Mouse (Mus musculus) liver, embryonic 16.5 days (tissue): ENCODE measurements around the gene Adk. TPM values are rescaled to one million over a fixed set of nuclear protein-coding genes. Genes with fewer than 3 reads are reported as not detected.
A peak's percentile ranks its signal among the peaks of the same experiment; 100 is the strongest.

Source experiments
- ATAC-seq: fragments of 200-750 bp; cut with Nextera tagmentation; 2 replicates; pipeline ENCODE4 v1.8.0; 2017; ENCODE audit warnings: low read depth, mild to moderate bottlenecking, moderate number of reproducible peaks, moderate library complexity
- H3K27ac ChIP-seq: fragments of 300-500 bp; sonication (generic); 2 replicates; pipeline ENCODE4 v1.5.1; 2014; ENCODE audit warnings: mild to moderate bottlenecking, low read length
- H3K27me3 ChIP-seq: fragments of 300-500 bp; sonication (generic); 2 replicates; pipeline ENCODE4 v1.6.1; 2014; ENCODE audit warnings: low read depth, low read length, mixed read lengths; ENCODE audit not compliant: control insufficient read depth, insufficient read depth
- H3K36me3 ChIP-seq: fragments of 300-500 bp; sonication (generic); 2 replicates; pipeline ENCODE4 v1.6.1; 2014; ENCODE audit warnings: mild to moderate bottlenecking; ENCODE audit not compliant: control insufficient read depth, insufficient read depth
- H3K4me1 ChIP-seq: fragments of 300-500 bp; sonication (generic); 2 replicates; pipeline ENCODE4 v1.6.1; 2014; ENCODE audit warnings: low read depth, low read length, mixed read lengths; ENCODE audit not compliant: control insufficient read depth
- H3K4me2 ChIP-seq: fragments of 300-500 bp; sonication (generic); 2 replicates; pipeline ENCODE4 v1.6.1; 2014; ENCODE audit warnings: low read depth, low read length, mixed read lengths
- H3K4me3 ChIP-seq: fragments of 300-500 bp; sonication (generic); 2 replicates; pipeline ENCODE4 v1.5.1; 2014; ENCODE audit warnings: low read depth, mild to moderate bottlenecking, low read length
- H3K9ac ChIP-seq: fragments of 300-500 bp; sonication (generic); 2 replicates; pipeline ENCODE4 v1.6.1; 2014; ENCODE audit warnings: low read depth, low read length
- H3K9me3 ChIP-seq: fragments of 300-500 bp; sonication (generic); replicated peaks from 2 replicates; pipeline ENCODE4 v1.6.1; 2016; ENCODE audit warnings: low read length; ENCODE audit not compliant: control insufficient read depth
- WGBS: fragments of 180-500 bp; shearing (Covaris S2); extraction: QIAGEN DNeasy Blood & Tissue Kit; methylation state at CpG from one replicate; pipeline ENCODE4 v1.1.7; 2014; ENCODE audit not compliant: insufficient replicate concordance; 5-methylcytosine and 5-hydroxymethylcytosine counted together
- polyA plus RNA-seq: library from polyadenylated mRNA; unstranded; fragments of >200 nt; fragmentation: Nextera tagmentation; extraction: Ambion mirVana; gene quantifications from 2 replicates; pipeline ENCODE4 v1.2.1, GENCODE M21; 2015

The Adk gene
- polyA plus RNA-seq, 1 experiment from 2014 or later = 224 TPM

- no peaks in the 10 kb centered on the region; the same call in 1 of the 2 replicates for H3K4me1 ChIP-seq
- no peak overlapping the region; the same call in 1 of the 2 replicates for H3K9ac ChIP-seq
- peaks cover 23% of the 10 kb centered on the region for H3K36me3 ChIP-seq
- H3K9me3 ChIP-seq = no peaks in the 10 kb centered on the region
- H3K4me2 ChIP-seq = no peak overlapping the region
- no peak overlapping the region for H3K27ac ChIP-seq
- 80% methylated on average over 4 of the region's 4 CpGs for WGBS
- no peak for ATAC-seq
- H3K4me3 ChIP-seq = no peak overlapping the region
- no peaks in the 10 kb centered on the region for H3K27me3 ChIP-seq
Measured at GRCm38 (mm10) chr14:21034271-21034670, 18.1 kb upstream of the Adk start.

DNA sequence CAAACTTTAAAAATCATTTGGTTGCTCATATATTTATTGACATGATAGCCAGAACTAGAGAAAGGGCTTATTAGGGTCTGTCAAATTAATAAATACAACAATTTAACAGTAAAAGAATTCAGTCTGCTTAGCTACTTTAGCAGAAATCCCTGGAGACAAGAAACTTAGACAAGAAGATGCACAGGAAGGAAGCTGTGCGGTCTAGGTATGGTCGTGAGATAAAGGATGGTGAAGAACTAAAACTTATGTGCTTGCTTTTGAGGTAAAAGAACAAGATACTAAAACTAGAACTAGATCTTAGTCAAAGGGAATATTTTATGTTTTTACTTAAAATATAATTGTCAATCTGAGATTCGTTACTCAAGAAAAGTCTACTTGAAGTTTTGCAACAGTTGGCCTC lies 17.6 kb upstream of the Adk start:
- Histone ChIP-seq H3K4me1 (no peaks in the 10 kb centered on the region; the same call in 1 of the 2 replicates), H3K9me3 (no peaks in the 10 kb centered on the region), H3K36me3 (peaks cover 26% of the 10 kb centered on the region), H3K27ac (no peak overlapping the region), H3K4me3 (no peak overlapping the region), H3K27me3 (no peaks in the 10 kb centered on the region), H3K4me2 (no peak overlapping the region), H3K9ac (no peak overlapping the region)
- WGBS = 75% methylated on average over 3 of the region's 3 CpGs
- no peak for ATAC-seq

GRCm38 (mm10) chr14:21039077-21039476 lies 13.3 kb upstream of the Adk start:
- no peak overlapping the region for H3K4me3 ChIP-seq
- peak; percentile 71 for ATAC-seq
- H3K27me3 ChIP-seq = no peaks in the 10 kb centered on the region
- peak overlapping the region; percentile 56 for H3K27ac ChIP-seq
- H3K9me3 ChIP-seq = no peaks in the 10 kb centered on the region
- no peaks in the 10 kb centered on the region; the same call in 1 of the 2 replicates for H3K4me1 ChIP-seq
- WGBS = 62% methylated on average over 12 of the region's 12 CpGs
- no peak overlapping the region for H3K9ac ChIP-seq
- no peak overlapping the region for H3K4me2 ChIP-seq
- H3K36me3 ChIP-seq = peaks cover 15% of the 10 kb centered on the region

DNA sequence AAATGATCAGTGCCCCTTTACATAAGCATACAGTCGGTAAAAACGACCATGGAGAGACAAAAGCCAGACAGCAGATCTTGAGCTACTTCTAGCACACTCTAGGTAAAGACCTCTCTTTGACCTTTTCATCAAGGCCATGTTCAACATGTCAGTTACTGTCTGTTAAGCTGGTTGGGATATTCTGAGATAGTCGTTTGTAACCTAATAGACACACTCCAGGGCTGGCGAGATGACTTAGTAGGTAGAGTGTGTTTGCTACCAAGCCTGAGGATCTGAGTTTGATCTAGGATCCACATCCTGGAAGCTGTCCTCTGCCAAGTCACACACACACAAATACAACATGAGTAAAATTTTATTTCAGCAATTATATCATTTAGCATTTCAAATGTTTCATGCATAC lies 12.8 kb upstream of the Adk start:
- no peak overlapping the region for H3K4me2 ChIP-seq
- no peak for ATAC-seq
- H3K4me1 ChIP-seq = no peaks in the 10 kb centered on the region; the same call in 1 of the 2 replicates
- H3K36me3 ChIP-seq = peaks cover 15% of the 10 kb centered on the region
- 67% methylated on average over 4 of the region's 4 CpGs for WGBS
- H3K9ac ChIP-seq = no peak overlapping the region
- H3K27me3 ChIP-seq = no peaks in the 10 kb centered on the region
- no peaks in the 10 kb centered on the region for H3K9me3 ChIP-seq
- H3K27ac ChIP-seq = peak overlapping the region; percentile 56
- H3K4me3 ChIP-seq = no peak overlapping the region

DNA sequence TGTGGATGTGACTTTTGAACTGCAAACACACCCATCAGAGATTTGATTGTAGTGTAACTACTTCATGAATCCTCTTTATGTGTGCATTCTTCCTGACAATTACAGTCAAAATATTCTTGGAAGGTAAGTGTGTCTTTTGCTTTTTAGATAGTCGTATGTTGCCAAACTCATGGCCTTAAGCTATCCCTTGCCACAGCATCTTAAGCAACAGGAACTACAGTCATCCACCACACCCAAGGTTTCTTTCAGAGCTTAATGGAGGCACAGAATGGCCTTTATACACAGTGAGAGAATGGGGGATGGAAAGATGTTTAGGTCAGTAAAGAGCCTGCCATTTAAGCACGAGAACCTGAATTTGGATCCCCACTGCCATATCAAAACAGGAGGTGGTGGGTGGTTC lies 4.5 kb upstream of the Adk start:
- Histone ChIP-seq H3K4me1 (peaks cover 12% of the 10 kb centered on the region), H3K27ac (peak overlapping the region; percentile 38; the same call in 1 of the 2 replicates), H3K4me2 (no peak overlapping the region), H3K9ac (no peak overlapping the region), H3K36me3 (no peaks in the 10 kb centered on the region; the same call in 1 of the 2 replicates), H3K4me3 (no peak overlapping the region), H3K27me3 (no peaks in the 10 kb centered on the region), H3K9me3 (peaks cover 6% of the 10 kb centered on the region)
- WGBS = 64% methylated on average over 2 of the region's 2 CpGs
- ATAC-seq = no peak

DNA sequence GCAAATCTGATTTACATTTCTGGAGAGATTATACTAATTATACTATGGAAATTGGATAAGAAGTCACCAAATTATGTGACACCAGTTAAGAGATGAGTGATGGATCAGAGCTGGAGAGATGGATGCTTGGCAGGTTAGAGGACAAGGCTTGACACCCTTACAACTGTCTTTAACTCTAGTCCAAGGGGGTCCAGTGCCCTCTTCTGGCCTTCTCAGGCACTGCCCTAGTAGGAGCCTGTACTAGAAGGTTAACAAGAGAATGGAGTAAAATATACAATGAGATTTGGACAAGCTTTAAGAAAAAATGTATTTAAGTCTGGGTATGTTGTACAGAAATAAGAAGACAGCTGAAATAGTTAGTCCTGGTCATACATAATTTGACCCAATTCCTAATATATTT lies 3.5 kb upstream of the Adk start:
- no peak for ATAC-seq
- Histone ChIP-seq H3K4me2 (no peak overlapping the region), H3K4me3 (no peak overlapping the region), H3K27ac (no peak overlapping the region), H3K36me3 (no peaks in the 10 kb centered on the region), H3K4me1 (peaks cover 18% of the 10 kb centered on the region), H3K27me3 (no peaks in the 10 kb centered on the region), H3K9me3 (peaks cover 6% of the 10 kb centered on the region), H3K9ac (no peak overlapping the region)

DNA sequence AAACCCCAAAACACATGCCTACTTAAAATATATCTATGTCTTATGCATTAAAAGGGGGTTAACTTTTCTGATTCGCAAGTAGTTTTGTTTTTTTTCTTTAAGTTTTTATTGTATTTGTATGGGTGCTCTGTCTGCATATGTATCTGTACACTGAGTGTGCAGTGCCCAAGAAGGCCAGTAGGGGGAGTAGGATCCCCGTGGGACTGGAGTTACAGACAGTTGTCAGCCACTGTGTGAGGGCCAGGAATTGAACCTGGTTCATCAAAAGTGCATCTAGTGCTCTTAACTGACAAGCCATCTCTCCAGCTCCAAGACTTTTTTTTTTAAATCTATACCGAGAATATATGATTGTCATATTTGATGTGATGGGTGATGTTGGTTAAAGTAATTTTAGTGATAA lies 1.6 kb upstream of the Adk start:
- H3K27me3 ChIP-seq = no peaks in the 10 kb centered on the region
- H3K9ac ChIP-seq = no peak overlapping the region
- no peaks in the 10 kb centered on the region for H3K36me3 ChIP-seq
- peaks cover 6% of the 10 kb centered on the region for H3K9me3 ChIP-seq
- no peak overlapping the region for H3K27ac ChIP-seq
- no peak for ATAC-seq
- H3K4me3 ChIP-seq = peak overlapping the region; percentile 99; the same call in 1 of the 2 replicates
- 61% methylated on average over 3 of the region's 3 CpGs for WGBS
- H3K4me2 ChIP-seq = peak overlapping the region; percentile 88; the same call in 1 of the 2 replicates
- peaks cover 18% of the 10 kb centered on the region for H3K4me1 ChIP-seq

DNA sequence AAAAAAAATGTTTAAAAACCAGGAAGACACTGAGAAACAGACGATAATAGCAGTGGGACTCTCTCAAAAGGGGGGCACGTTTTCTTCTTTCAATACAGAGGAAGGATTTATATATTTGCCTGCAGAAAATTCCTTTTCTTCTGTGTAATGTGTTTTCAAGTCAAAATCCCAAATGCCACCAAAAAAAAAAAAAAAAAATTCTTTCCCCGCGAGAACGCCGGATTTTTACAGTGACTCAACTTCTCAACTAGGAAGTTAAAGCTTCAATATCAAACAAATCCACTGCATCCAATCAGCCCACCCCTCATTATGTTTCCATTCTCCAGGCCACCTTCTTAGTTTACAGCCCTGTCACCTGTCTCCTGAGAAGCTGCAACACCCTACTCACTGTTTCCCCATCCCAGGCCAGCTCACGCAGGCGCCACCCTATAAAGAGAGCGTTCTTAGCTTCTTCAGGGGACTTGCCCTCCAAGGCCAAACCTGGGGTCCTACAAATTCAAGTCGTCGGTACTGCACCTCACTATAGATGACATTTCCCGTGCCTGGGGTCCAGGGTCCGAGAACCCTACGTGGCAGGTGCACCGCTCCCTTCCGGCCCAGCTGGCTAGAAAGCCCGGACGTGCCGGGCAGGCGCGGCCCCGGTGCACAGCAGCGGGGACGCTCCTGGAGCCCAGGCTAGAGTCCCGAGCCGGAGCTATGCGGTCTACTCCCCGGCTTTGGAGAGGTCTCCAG lies 828 bp upstream of the Adk start:
- WGBS = 6% methylated on average over 28 of the region's 28 CpGs
- H3K9me3 ChIP-seq = peaks cover 6% of the 10 kb centered on the region

DNA sequence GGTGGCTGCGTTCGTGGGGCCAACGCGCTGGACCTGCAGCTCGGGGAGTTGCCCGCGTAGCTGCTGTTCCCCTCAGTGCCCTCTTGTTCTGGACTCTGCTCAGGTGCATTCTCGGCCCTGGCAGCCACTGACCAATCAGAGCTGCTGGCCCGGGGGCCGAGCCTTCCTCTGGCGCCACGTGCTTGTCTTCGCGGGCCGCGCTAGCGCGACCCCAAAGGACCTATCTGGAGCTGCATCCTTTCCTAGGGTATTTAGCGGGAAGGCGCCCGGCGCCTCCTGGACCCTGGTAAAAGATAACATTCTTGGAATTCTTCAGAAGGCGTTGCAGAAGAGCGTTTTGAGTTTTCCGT lies 382 bp downstream of the Adk start:
- no peaks in the 10 kb centered on the region for H3K36me3 ChIP-seq
- ATAC-seq = peak; percentile 61
- under 1% methylated on average over 25 of the region's 25 CpGs for WGBS
- H3K9ac ChIP-seq = peak overlapping the region; percentile 82
- H3K4me2 ChIP-seq = peak overlapping the region; percentile 85
- H3K9me3 ChIP-seq = peaks cover 6% of the 10 kb centered on the region
- H3K4me3 ChIP-seq = peak overlapping the region; percentile 99
- peaks cover 18% of the 10 kb centered on the region for H3K4me1 ChIP-seq
- peak overlapping the region; percentile 92 for H3K27ac ChIP-seq
- H3K27me3 ChIP-seq = no peaks in the 10 kb centered on the region

More for the DNA sequence above, 828 bp upstream of the Adk start:
- H3K4me2 ChIP-seq = peak overlapping the region; percentile 88
- no peak for ATAC-seq
- H3K27ac ChIP-seq = peak overlapping the region; percentile 92
- H3K4me1 ChIP-seq = peaks cover 18% of the 10 kb centered on the region
- H3K36me3 ChIP-seq = no peaks in the 10 kb centered on the region
- H3K4me3 ChIP-seq = peak overlapping the region; percentile 99
- peak overlapping the region; percentile 92 for H3K9ac ChIP-seq
- H3K27me3 ChIP-seq = no peaks in the 10 kb centered on the region
